Mouse (Mus musculus) CH12.LX (cell line): Measurements from ENCODE around the gene Acss3. TPM values are rescaled to one million over a fixed set of nuclear protein-coding genes. Genes with fewer than 3 reads are reported as not detected.

Experiments
- DNase-seq: peaks from one replicate; pipeline ENCODE4 v3.0.0-alpha.2; 2013; ENCODE audit errors: extremely low read depth
- H3K27ac ChIP-seq: 2 replicates; pipeline ENCODE4 v1.5.1; 2012; ENCODE audit warnings: low read depth, mild to moderate bottlenecking, control low read depth, moderate library complexity; ENCODE audit not compliant: insufficient read depth
- H3K27me3 ChIP-seq: replicated peaks from 2 replicates; pipeline ENCODE3; 2012; ENCODE audit warnings: inconsistent platforms
- H3K36me3 ChIP-seq, 2 experiments: replicated peaks in 1 of 2; 2 replicates each; pipeline versions ENCODE3 to v1.6.1; 2012; ENCODE audit warnings: inconsistent platforms in 1 of 2, low read length in 1 of 2, mild to moderate bottlenecking in 1 of 2, mixed read lengths in 1 of 2, moderate library complexity in 1 of 2; ENCODE audit not compliant: control insufficient read depth in 1 of 2, insufficient read depth in 1 of 2
- H3K4me1 ChIP-seq, 2 experiments: 2 replicates each; pipeline ENCODE4 v1.6.1; 2012; ENCODE audit warnings: inconsistent platforms in 1 of 2, moderate library complexity in 1 of 2; ENCODE audit not compliant: insufficient read depth in 2 of 2, control insufficient read depth in 1 of 2
- H3K4me2 ChIP-seq: 2 replicates; pipeline ENCODE4 v1.6.1; 2012; ENCODE audit warnings: low read depth, mild to moderate bottlenecking, control low read depth; ENCODE audit not compliant: poor library complexity, insufficient read depth, severe bottlenecking
- H3K4me3 ChIP-seq, 3 experiments: fragments of 150-350 bp in 1 of 3; sonication (generic) in 1 of 3; replicated peaks in 1 of 3; 2 replicates each; pipeline versions ENCODE3 to v1.5.1; 2011 to 2012; ENCODE audit warnings: low read depth in 2 of 3, low read length in 2 of 3, mild to moderate bottlenecking in 2 of 3, moderate library complexity in 2 of 3, control low read depth in 1 of 3, improper control_type of control experiment in 1 of 3, inconsistent platforms in 1 of 3, mixed read lengths in 1 of 3; ENCODE audit not compliant: poor library complexity in 1 of 3
- H3K79me2 ChIP-seq: replicated peaks from 2 replicates; pipeline ENCODE4 v1.6.1; 2012; ENCODE audit warnings: mild to moderate bottlenecking, moderate library complexity; ENCODE audit not compliant: control insufficient read depth, poor library complexity, insufficient read depth, severe bottlenecking; ENCODE audit errors: extremely low read depth
- H3K9ac ChIP-seq: 2 replicates; pipeline ENCODE4 v1.6.1; 2012; ENCODE audit warnings: low read depth, mild to moderate bottlenecking, control low read depth, moderate library complexity; ENCODE audit not compliant: insufficient read depth
- H3K9me3 ChIP-seq: replicated peaks from 2 replicates; pipeline ENCODE3; 2012; ENCODE audit warnings: low read length, inconsistent platforms, mixed read lengths
- BHLHE40 ChIP-seq: IDR thresholded peaks from 2 replicates; pipeline ENCODE4 v1.6.1; 2011; ENCODE audit warnings: mild to moderate bottlenecking, low read depth, low read length, improper control_type of control experiment
- CHD2 ChIP-seq: IDR thresholded peaks from 2 replicates; pipeline ENCODE4 v1.6.1; 2011; ENCODE audit warnings: low read length, improper control_type of control experiment
- CTCF ChIP-seq, 2 experiments: IDR thresholded peaks in 1 of 2; conservative IDR thresholded peaks in 1 of 2; 2 replicates each; pipeline ENCODE4 v1.5.1; 2011 to 2012; ENCODE audit warnings: low read depth in 2 of 2, low read length in 2 of 2, improper control_type of control experiment in 1 of 2, inconsistent platforms in 1 of 2, mild to moderate bottlenecking in 1 of 2, moderate library complexity in 1 of 2
- E2F4 ChIP-seq: IDR thresholded peaks from 2 replicates; pipeline ENCODE4 v1.6.1; 2011; ENCODE audit warnings: low read depth, low read length, improper control_type of control experiment; ENCODE audit not compliant: insufficient replicate concordance
- EP300 ChIP-seq: IDR thresholded peaks from 2 replicates; pipeline ENCODE4 v1.6.1; 2011; ENCODE audit warnings: low read length, improper control_type of control experiment
- ETS1 ChIP-seq: conservative IDR thresholded peaks from 2 replicates; pipeline ENCODE4 v1.6.1; 2012; ENCODE audit warnings: low read depth, mild to moderate bottlenecking, inconsistent platforms, low read length, improper control_type of control experiment, moderate library complexity
- HCFC1 ChIP-seq: IDR thresholded peaks from 2 replicates; pipeline ENCODE4 v1.6.1; 2012; ENCODE audit warnings: low read depth, mild to moderate bottlenecking, inconsistent platforms, low read length, improper control_type of control experiment
- IRF4 ChIP-seq: IDR thresholded peaks from 2 replicates; pipeline ENCODE4 v1.6.1; 2014; ENCODE audit warnings: low read depth, mild to moderate bottlenecking, inconsistent platforms, low read length, improper control_type of control experiment
- MAFK ChIP-seq: IDR thresholded peaks from 2 replicates; pipeline ENCODE4 v1.6.1; 2011; ENCODE audit warnings: low read length, improper control_type of control experiment; ENCODE audit not compliant: insufficient replicate concordance
- MAX ChIP-seq: IDR thresholded peaks from 2 replicates; pipeline ENCODE4 v1.6.1; 2011; ENCODE audit warnings: low read length, improper control_type of control experiment
- MEF2A ChIP-seq: IDR thresholded peaks from 2 replicates; pipeline ENCODE4 v1.6.1; 2014; ENCODE audit warnings: low read depth, mild to moderate bottlenecking, inconsistent platforms, low read length, improper control_type of control experiment, borderline replicate concordance
- MXI1 ChIP-seq: IDR thresholded peaks from 2 replicates; pipeline ENCODE4 v1.6.1; 2011; ENCODE audit warnings: mild to moderate bottlenecking, low read depth, low read length, improper control_type of control experiment
- MYC ChIP-seq: IDR thresholded peaks from 2 replicates; pipeline ENCODE4 v1.6.1; 2011; ENCODE audit warnings: low read depth, mild to moderate bottlenecking, improper control_type of control experiment, low read length
- NELFE ChIP-seq: IDR thresholded peaks from 2 replicates; pipeline ENCODE4 v1.6.1; 2011; ENCODE audit warnings: low read depth, low read length, improper control_type of control experiment
- NRF1 ChIP-seq: IDR thresholded peaks from 2 replicates; pipeline ENCODE4 v1.6.1; 2014; ENCODE audit warnings: low read depth, mild to moderate bottlenecking, inconsistent platforms, low read length, improper control_type of control experiment, moderate library complexity
- PAX5 ChIP-seq: IDR thresholded peaks from 2 replicates; pipeline ENCODE4 v1.6.1; 2012; ENCODE audit warnings: low read length, inconsistent platforms, mixed read lengths
- POLR2AphosphoS2 ChIP-seq: IDR thresholded peaks from 2 replicates; pipeline ENCODE4 v1.6.1; 2011; ENCODE audit warnings: low read depth, low read length, improper control_type of control experiment
- RAD21 ChIP-seq: IDR thresholded peaks from 2 replicates; pipeline ENCODE4 v1.6.1; 2011; ENCODE audit warnings: low read depth, mild to moderate bottlenecking, low read length, improper control_type of control experiment, moderate library complexity
- SIN3A ChIP-seq: IDR thresholded peaks from 2 replicates; pipeline ENCODE4 v1.6.1; 2012; ENCODE audit warnings: low read length, improper control_type of control experiment, inconsistent platforms
- TBP ChIP-seq: conservative IDR thresholded peaks from 2 replicates; pipeline ENCODE4 v1.6.1; 2011; ENCODE audit warnings: low read depth, low read length, improper control_type of control experiment
- UBTF ChIP-seq: IDR thresholded peaks from 2 replicates; pipeline ENCODE4 v1.6.1; 2012; ENCODE audit warnings: low read depth, mild to moderate bottlenecking, inconsistent platforms, low read length, improper control_type of control experiment, moderate library complexity
- ZC3H11A ChIP-seq: IDR thresholded peaks from 2 replicates; pipeline ENCODE4 v1.6.1; 2012; ENCODE audit warnings: low read depth, mild to moderate bottlenecking, inconsistent platforms, low read length, improper control_type of control experiment
- ZKSCAN1 ChIP-seq: IDR thresholded peaks from 2 replicates; pipeline ENCODE4 v1.6.1; 2012; ENCODE audit warnings: low read depth, inconsistent platforms, low read length, improper control_type of control experiment, borderline replicate concordance
- ZNF384 ChIP-seq: IDR thresholded peaks from 2 replicates; pipeline ENCODE4 v1.6.1; 2012; ENCODE audit warnings: low read depth, low read length, improper control_type of control experiment, inconsistent platforms
- dilution Hi-C: fragments of 300-500 bp; cut with MboI; formaldehyde crosslinking; loops from 2 replicates; pipeline ENCODE4 v1.14.3; 2020; ENCODE audit warnings: low sequenced_read_pairs; ENCODE audit not compliant: extremely low pct_unique_long_range_greater_than_20kb, extremely low pct_ligation_motif_present
- in situ Hi-C: fragments of 300-500 bp; cut with MboI; formaldehyde crosslinking; loops from 3 replicates; pipeline ENCODE4 v1.14.3; 2019; ENCODE audit warnings: low sequenced_read_pairs, low pct_ligation_motif_present, low pct_unique_long_range_greater_than_20kb, mixed read lengths
- polyA plus RNA-seq: library from polyadenylated mRNA; unstranded; fragments of >175 nt; gene quantifications from 2 replicates; pipeline ENCODE4 v1.2.1, GENCODE M21; 2012; ENCODE audit warnings: low read depth; ENCODE audit not compliant: insufficient read length
- total RNA-seq, 2 experiments: library from RNA; depleted of rRNA; stranded (reverse); fragments of 300-350 nt in 1 of 2; fragments of >200 nt in 1 of 2; gene quantifications; 2 replicates each; pipeline ENCODE4 v1.2.3; 2012 to 2014

Gene Acss3
- total and polyA plus RNA-seq, 3 experiments, result not detected

DNA sequence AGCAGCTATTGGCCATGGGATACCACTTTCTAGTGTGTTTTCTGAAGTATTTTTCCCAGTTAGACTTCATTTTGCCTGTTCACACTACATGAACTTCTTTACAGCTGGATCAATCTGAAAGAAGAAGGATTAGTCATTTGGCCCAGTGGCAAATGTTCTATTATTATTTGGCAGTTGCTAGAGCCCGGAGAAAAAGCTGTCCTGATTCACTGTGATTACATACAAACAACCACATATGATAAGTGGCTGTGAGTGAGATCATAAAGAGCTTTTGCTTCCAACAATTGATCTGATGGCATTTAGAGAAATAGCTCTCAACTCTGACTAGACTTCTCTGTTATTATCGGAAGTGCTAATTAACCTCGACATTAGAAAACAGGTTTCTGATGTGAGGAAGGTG, 213.4 kb downstream of the Acss3 start:
- TF ChIP-seq MEF2A (no peak), IRF4 (no peak), POLR2AphosphoS2 (no peak), PAX5 (no peak), MAX (no peak), CTCF (conservative IDR thresholded peaks at IDR 0.05 in 1 of 2, IDR thresholded peaks at IDR 0.05 in 1 of 2; ENCODE audit: low read depth in 2 of 2, low read length in 2 of 2) (no peak), RAD21 (no peak), ETS1 (no peak), UBTF (no peak), ZNF384 (no peak), EP300 (no peak), NELFE (no peak), TBP (no peak), MYC (no peak), CHD2 (no peak), NRF1 (no peak), SIN3A (no peak), ZC3H11A (no peak), MAFK (no peak), E2F4 (no peak)
- TF ChIP-seq, all 38 proteins: peak for 0
- Histone ChIP-seq H3K4me1 (no peaks in the 10 kb centered on the region), H3K4me2 (no peak overlapping the region), H3K9ac (no peak overlapping the region), H3K36me3 (no peaks in the 10 kb centered on the region), H3K4me3 (no peak overlapping the region), H3K27ac (no peak overlapping the region), H3K27me3 (no peaks in the 10 kb centered on the region), H3K79me2 (no peaks in the 10 kb centered on the region), H3K9me3 (peaks cover 13% of the 10 kb centered on the region)
- dilution Hi-C loops (no loop called here), in situ Hi-C loops (no loop called here)
- DNase-seq, result no peak

- DNase-seq, result no peak
- Histone ChIP-seq H3K27ac (no peak overlapping the region), H3K4me1 (no peaks in the 10 kb centered on the region), H3K4me3 (no peak overlapping the region), H3K36me3 (no peaks in the 10 kb centered on the region), H3K4me2 (no peak overlapping the region), H3K79me2 (no peaks in the 10 kb centered on the region), H3K9ac (no peak overlapping the region), H3K9me3 (peaks cover 18% of the 10 kb centered on the region), H3K27me3 (no peaks in the 10 kb centered on the region)
- TF ChIP-seq CTCF (conservative IDR thresholded peaks at IDR 0.05 in 1 of 2, IDR thresholded peaks at IDR 0.05 in 1 of 2; ENCODE audit: low read depth in 2 of 2, low read length in 2 of 2) (no peak), ZKSCAN1 (no peak), SIN3A (no peak), ZC3H11A (no peak), MYC (no peak), NELFE (no peak), BHLHE40 (no peak), HCFC1 (no peak), MXI1 (no peak), CHD2 (no peak), RAD21 (no peak)
- dilution Hi-C loops, result no loop called here
- in situ Hi-C loops, result no loop called here
Measured at GRCm38 (mm10) chr10:106896351-106896750, 227.1 kb downstream of the Acss3 start.

Other genes with a start within 250 kb of the Acss3 start
- not detected in 2 replicates for gene Lin7a, start 148.0 kb upstream of the Acss3 start, total RNA-seq (2012; rRNA removed)
- not detected in 2 replicates for gene Lin7a, start 148.0 kb upstream of the Acss3 start, total RNA-seq (2014; rRNA removed)
- gene Lin7a, start 148.0 kb upstream of the Acss3 start, polyA plus RNA-seq, result not detected in 2 replicates